Mouse (Mus musculus) CH12.LX (cell line): ENCODE data around the gene Elf1. TPM values are rescaled to one million over a fixed set of nuclear protein-coding genes. Genes with fewer than 3 reads are reported as not detected.

Source experiments
- DNase-seq: peaks from one replicate; pipeline ENCODE4 v3.0.0-alpha.2; 2013; ENCODE audit errors: extremely low read depth
- H3K27ac ChIP-seq: 2 replicates; pipeline ENCODE4 v1.5.1; 2012; ENCODE audit warnings: low read depth, mild to moderate bottlenecking, control low read depth, moderate library complexity; ENCODE audit not compliant: insufficient read depth
- H3K27me3 ChIP-seq: replicated peaks from 2 replicates; pipeline ENCODE3; 2012; ENCODE audit warnings: inconsistent platforms
- H3K36me3 ChIP-seq, 2 experiments: replicated peaks in 1 of 2; 2 replicates each; pipeline versions ENCODE3 to v1.6.1; 2012; ENCODE audit warnings: inconsistent platforms in 1 of 2, low read length in 1 of 2, mild to moderate bottlenecking in 1 of 2, mixed read lengths in 1 of 2, moderate library complexity in 1 of 2; ENCODE audit not compliant: control insufficient read depth in 1 of 2, insufficient read depth in 1 of 2
- H3K4me1 ChIP-seq, 2 experiments: 2 replicates each; pipeline ENCODE4 v1.6.1; 2012; ENCODE audit warnings: inconsistent platforms in 1 of 2, moderate library complexity in 1 of 2; ENCODE audit not compliant: insufficient read depth in 2 of 2, control insufficient read depth in 1 of 2
- H3K4me2 ChIP-seq: 2 replicates; pipeline ENCODE4 v1.6.1; 2012; ENCODE audit warnings: low read depth, mild to moderate bottlenecking, control low read depth; ENCODE audit not compliant: poor library complexity, insufficient read depth, severe bottlenecking
- H3K4me3 ChIP-seq, 3 experiments: fragments of 150-350 bp in 1 of 3; sonication (generic) in 1 of 3; replicated peaks in 1 of 3; 2 replicates each; pipeline versions ENCODE3 to v1.5.1; 2011 to 2012; ENCODE audit warnings: low read depth in 2 of 3, low read length in 2 of 3, mild to moderate bottlenecking in 2 of 3, moderate library complexity in 2 of 3, control low read depth in 1 of 3, improper control_type of control experiment in 1 of 3, inconsistent platforms in 1 of 3, mixed read lengths in 1 of 3; ENCODE audit not compliant: poor library complexity in 1 of 3
- H3K79me2 ChIP-seq: replicated peaks from 2 replicates; pipeline ENCODE4 v1.6.1; 2012; ENCODE audit warnings: mild to moderate bottlenecking, moderate library complexity; ENCODE audit not compliant: control insufficient read depth, poor library complexity, insufficient read depth, severe bottlenecking; ENCODE audit errors: extremely low read depth
- H3K9ac ChIP-seq: 2 replicates; pipeline ENCODE4 v1.6.1; 2012; ENCODE audit warnings: low read depth, mild to moderate bottlenecking, control low read depth, moderate library complexity; ENCODE audit not compliant: insufficient read depth
- H3K9me3 ChIP-seq: replicated peaks from 2 replicates; pipeline ENCODE3; 2012; ENCODE audit warnings: low read length, inconsistent platforms, mixed read lengths
- BHLHE40 ChIP-seq: IDR thresholded peaks from 2 replicates; pipeline ENCODE4 v1.6.1; 2011; ENCODE audit warnings: mild to moderate bottlenecking, low read depth, low read length, improper control_type of control experiment
- CHD1 ChIP-seq: IDR thresholded peaks from 2 replicates; pipeline ENCODE4 v1.6.1; 2012; ENCODE audit warnings: low read depth, low read length, improper control_type of control experiment, inconsistent platforms
- CHD2 ChIP-seq: IDR thresholded peaks from 2 replicates; pipeline ENCODE4 v1.6.1; 2011; ENCODE audit warnings: low read length, improper control_type of control experiment
- CTCF ChIP-seq, 2 experiments: IDR thresholded peaks in 1 of 2; conservative IDR thresholded peaks in 1 of 2; 2 replicates each; pipeline ENCODE4 v1.5.1; 2011 to 2012; ENCODE audit warnings: low read depth in 2 of 2, low read length in 2 of 2, improper control_type of control experiment in 1 of 2, inconsistent platforms in 1 of 2, mild to moderate bottlenecking in 1 of 2, moderate library complexity in 1 of 2
- E2F4 ChIP-seq: IDR thresholded peaks from 2 replicates; pipeline ENCODE4 v1.6.1; 2011; ENCODE audit warnings: low read depth, low read length, improper control_type of control experiment; ENCODE audit not compliant: insufficient replicate concordance
- ELF1 ChIP-seq: IDR thresholded peaks from 2 replicates; pipeline ENCODE4 v1.6.1; 2014; ENCODE audit warnings: low read depth, mild to moderate bottlenecking, inconsistent platforms, low read length, improper control_type of control experiment
- EP300 ChIP-seq: IDR thresholded peaks from 2 replicates; pipeline ENCODE4 v1.6.1; 2011; ENCODE audit warnings: low read length, improper control_type of control experiment
- GABPA ChIP-seq: IDR thresholded peaks from 2 replicates; pipeline ENCODE4 v1.6.1; 2012; ENCODE audit warnings: low read depth, low read length, improper control_type of control experiment, inconsistent platforms; ENCODE audit not compliant: insufficient replicate concordance
- IRF4 ChIP-seq: IDR thresholded peaks from 2 replicates; pipeline ENCODE4 v1.6.1; 2014; ENCODE audit warnings: low read depth, mild to moderate bottlenecking, inconsistent platforms, low read length, improper control_type of control experiment
- KAT2A ChIP-seq: IDR thresholded peaks from 2 replicates; pipeline ENCODE4 v1.6.1; 2012; ENCODE audit warnings: low read length, improper control_type of control experiment, inconsistent platforms; ENCODE audit not compliant: insufficient replicate concordance
- MAX ChIP-seq: IDR thresholded peaks from 2 replicates; pipeline ENCODE4 v1.6.1; 2011; ENCODE audit warnings: low read length, improper control_type of control experiment
- MAZ ChIP-seq: IDR thresholded peaks from 2 replicates; pipeline ENCODE4 v1.6.1; 2012; ENCODE audit warnings: low read depth, mild to moderate bottlenecking, inconsistent platforms, low read length, improper control_type of control experiment, moderate library complexity
- MXI1 ChIP-seq: IDR thresholded peaks from 2 replicates; pipeline ENCODE4 v1.6.1; 2011; ENCODE audit warnings: mild to moderate bottlenecking, low read depth, low read length, improper control_type of control experiment
- MYC ChIP-seq: IDR thresholded peaks from 2 replicates; pipeline ENCODE4 v1.6.1; 2011; ENCODE audit warnings: low read depth, mild to moderate bottlenecking, improper control_type of control experiment, low read length
- PAX5 ChIP-seq: IDR thresholded peaks from 2 replicates; pipeline ENCODE4 v1.6.1; 2012; ENCODE audit warnings: low read length, inconsistent platforms, mixed read lengths
- POLR2A ChIP-seq: IDR thresholded peaks from 2 replicates; pipeline ENCODE4 v1.6.1; 2011; ENCODE audit warnings: low read depth, mild to moderate bottlenecking, improper control_type of control experiment, low read length
- POLR2AphosphoS2 ChIP-seq: IDR thresholded peaks from 2 replicates; pipeline ENCODE4 v1.6.1; 2011; ENCODE audit warnings: low read depth, low read length, improper control_type of control experiment
- RAD21 ChIP-seq: IDR thresholded peaks from 2 replicates; pipeline ENCODE4 v1.6.1; 2011; ENCODE audit warnings: low read depth, mild to moderate bottlenecking, low read length, improper control_type of control experiment, moderate library complexity
- SIN3A ChIP-seq: IDR thresholded peaks from 2 replicates; pipeline ENCODE4 v1.6.1; 2012; ENCODE audit warnings: low read length, improper control_type of control experiment, inconsistent platforms
- USF1 ChIP-seq: IDR thresholded peaks from 2 replicates; pipeline ENCODE4 v1.6.1; 2014; ENCODE audit warnings: low read depth, mild to moderate bottlenecking, inconsistent platforms, low read length, improper control_type of control experiment
- ZNF384 ChIP-seq: IDR thresholded peaks from 2 replicates; pipeline ENCODE4 v1.6.1; 2012; ENCODE audit warnings: low read depth, low read length, improper control_type of control experiment, inconsistent platforms
- dilution Hi-C: fragments of 300-500 bp; cut with MboI; formaldehyde crosslinking; loops from 2 replicates; pipeline ENCODE4 v1.14.3; 2020; ENCODE audit warnings: low sequenced_read_pairs; ENCODE audit not compliant: extremely low pct_unique_long_range_greater_than_20kb, extremely low pct_ligation_motif_present
- in situ Hi-C: fragments of 300-500 bp; cut with MboI; formaldehyde crosslinking; loops from 3 replicates; pipeline ENCODE4 v1.14.3; 2019; ENCODE audit warnings: low sequenced_read_pairs, low pct_ligation_motif_present, low pct_unique_long_range_greater_than_20kb, mixed read lengths
- polyA plus RNA-seq: library from polyadenylated mRNA; unstranded; fragments of >175 nt; gene quantifications from 2 replicates; pipeline ENCODE4 v1.2.1, GENCODE M21; 2012; ENCODE audit warnings: low read depth; ENCODE audit not compliant: insufficient read length
- total RNA-seq, 2 experiments: library from RNA; depleted of rRNA; stranded (reverse); fragments of 300-350 nt in 1 of 2; fragments of >200 nt in 1 of 2; gene quantifications; 2 replicates each; pipeline ENCODE4 v1.2.3; 2012 to 2014

Elf1 gene
- total and polyA plus RNA-seq, 3 experiments = 37.1 to 71.7 (median 54.4) TPM

- Histone ChIP-seq H3K9ac (peak overlapping the region; percentile 84), H3K4me2 (peak overlapping the region; percentile 99), H3K36me3 (peaks cover 0 to 4% of the 10 kb centered on the region in 2 experiments), H3K27me3 (no peaks in the 10 kb centered on the region), H3K4me3 (peak overlapping the region; percentile 65 to 83 (median 77)), H3K4me1 (peaks cover 3 to 30% of the 10 kb centered on the region in 2 experiments), H3K9me3 (no peaks in the 10 kb centered on the region), H3K27ac (no peak overlapping the region), H3K79me2 (peaks cover 74% of the 10 kb centered on the region)
- TF ChIP-seq POLR2AphosphoS2 (no peak), PAX5 (no peak), CHD1 (peak; percentile 13; the same call in 1 of the 2 replicates)
- no peak for DNase-seq
- in situ Hi-C loops = no loop called here
- dilution Hi-C loops = no loop called here
Observed at GRCm38 (mm10) chr14:79518123-79518522, 37.1 kb downstream of the Elf1 start.

- H3K27me3 ChIP-seq = no peaks in the 10 kb centered on the region
- in situ Hi-C loops = no loop called here
- H3K4me3 ChIP-seq = peak overlapping the region; percentile 65 to 83 (median 77)
- peak overlapping the region; percentile 89 for H3K27ac ChIP-seq
- dilution Hi-C loops = no loop called here
- H3K9ac ChIP-seq = peak overlapping the region; percentile 84
- no peaks in the 10 kb centered on the region for H3K9me3 ChIP-seq
- DNase-seq = no peak
- TF ChIP-seq CHD1 = peak; percentile 58
- peak; percentile 43; the same call in 1 of the 2 replicates for TF ChIP-seq MAX
- peak; percentile 10; the same call in 1 of the 2 replicates for TF ChIP-seq EP300
- peak; percentile 41; the same call in 1 of the 2 replicates for TF ChIP-seq MXI1
- TF ChIP-seq POLR2A = peak; percentile 32; the same call in 1 of the 2 replicates
- 0 out of 2 replicates have a peak, but pooled peaks have one; percentile 25 for TF ChIP-seq CHD2
- TF ChIP-seq KAT2A = no peak
- no peak for TF ChIP-seq GABPA
- TF ChIP-seq SIN3A = peak; percentile 29; the same call in 1 of the 2 replicates
- peak; percentile 19; the same call in 1 of the 2 replicates for TF ChIP-seq IRF4
- TF ChIP-seq CTCF (conservative IDR thresholded peaks at IDR 0.05 in 1 of 2, IDR thresholded peaks at IDR 0.05 in 1 of 2; ENCODE audit: low read depth in 2 of 2, low read length in 2 of 2) = no peak
- peaks cover 82% of the 10 kb centered on the region for H3K79me2 ChIP-seq
- peaks cover 3 to 9% of the 10 kb centered on the region in 2 experiments for H3K36me3 ChIP-seq
- H3K4me2 ChIP-seq = peak overlapping the region; percentile 99
- H3K4me1 ChIP-seq = peaks cover 4 to 36% of the 10 kb centered on the region in 2 experiments
Observed at GRCm38 (mm10) chr14:79518761-79519662, 38.0 kb downstream of the Elf1 start.

DNA sequence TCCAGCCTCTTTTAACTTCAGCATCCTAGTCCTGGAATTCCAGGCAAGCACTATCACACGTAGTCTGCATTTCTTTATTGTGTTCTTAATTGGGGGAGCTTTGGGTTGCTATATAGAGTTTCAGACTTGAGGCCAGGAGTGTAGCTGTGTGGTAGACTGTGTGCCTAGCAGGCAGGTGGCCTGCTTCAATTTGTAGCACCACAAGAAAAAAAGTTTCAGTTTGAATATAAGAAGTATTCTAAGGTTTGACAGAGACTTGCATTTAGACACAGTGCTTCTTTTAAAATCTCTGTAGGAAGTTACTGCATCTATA lies 38.6 kb downstream of the Elf1 start:
- H3K36me3 ChIP-seq = peaks cover 3 to 15% of the 10 kb centered on the region in 2 experiments
- H3K27me3 ChIP-seq = no peaks in the 10 kb centered on the region
- H3K9me3 ChIP-seq = no peaks in the 10 kb centered on the region
- no peak for DNase-seq
- H3K4me2 ChIP-seq = peak overlapping the region; percentile 99
- H3K4me1 ChIP-seq = peaks cover 8 to 42% of the 10 kb centered on the region in 2 experiments
- H3K4me3 ChIP-seq = peak overlapping the region; percentile 65 to 83 (median 77)
- in situ Hi-C loops (no loop called here), dilution Hi-C loops (no loop called here)
- peak overlapping the region; percentile 84 for H3K9ac ChIP-seq
- H3K79me2 ChIP-seq = peaks cover 85% of the 10 kb centered on the region
- TF ChIP-seq SIN3A (peak; percentile 62), EP300 (peak; percentile 39), IRF4 (peak; percentile 32; the same call in 1 of the 2 replicates), BHLHE40 (peak; percentile 23; the same call in 1 of the 2 replicates), ZNF384 (peak; percentile 79), MXI1 (0 out of 2 replicates have a peak, but pooled peaks have one; percentile 8), E2F4 (no peak), USF1 (no peak), RAD21 (no peak), MAZ (no peak), CHD2 (no peak), ELF1 (no peak), MAX (no peak), MYC (no peak)
- H3K27ac ChIP-seq = peak overlapping the region; percentile 89
